Mouse (Mus musculus) ovary, adult 18-20 months (tissue): Measurements from ENCODE around the gene Sim1.

Source experiments
- DNase-seq: peaks from one replicate; pipeline ENCODE4 v3.0.0; 2022; ENCODE audit warnings: low spot score, mixed read lengths

Sim1 gene

GRCm38 (mm10) chr10:50901601-50902475 lies 7.3 kb downstream of the Sim1 start:
- DNase-seq, result no peak

GRCm38 (mm10) chr10:50902741-50903715 lies 8.5 kb downstream of the Sim1 start:
- DNase-seq, result no peak

- DNase-seq, result no peak
These were observed 9.6 kb downstream of the Sim1 start for GRCm38 (mm10) chr10:50903846-50904763.

GRCm38 (mm10) chr10:50904764-50905701 lies 10.5 kb downstream of the Sim1 start:
- no peak for DNase-seq

- DNase-seq, result no peak
These were observed 15.8 kb downstream of the Sim1 start for GRCm38 (mm10) chr10:50910400-50910799.

- no peak for DNase-seq
These were observed 16.4 kb downstream of the Sim1 start for GRCm38 (mm10) chr10:50910861-50911410.

GRCm38 (mm10) chr10:50915607-50916006 lies 21.1 kb downstream of the Sim1 start:
- no peak for DNase-seq

- no peak for DNase-seq
These were observed 34.7 kb downstream of the Sim1 start for GRCm38 (mm10) chr10:50929281-50929680.

GRCm38 (mm10) chr10:50935673-50936072 lies 41.1 kb downstream of the Sim1 start:
- no peak for DNase-seq

GRCm38 (mm10) chr10:50973625-50974024 lies 79.1 kb downstream of the Sim1 start:
- no peak for DNase-seq

GRCm38 (mm10) chr10:50981849-50982248 lies 87.3 kb downstream of the Sim1 start:
- DNase-seq, result no peak

GRCm38 (mm10) chr10:50983620-50984019 lies 89.1 kb downstream of the Sim1 start:
- DNase-seq, result no peak

- DNase-seq, result no peak
These were observed 113.2 kb downstream of the Sim1 start for GRCm38 (mm10) chr10:51007798-51008197.

GRCm38 (mm10) chr10:51011391-51012150 lies 117.0 kb downstream of the Sim1 start:
- DNase-seq, result no peak

GRCm38 (mm10) chr10:51014901-51015300 lies 120.3 kb downstream of the Sim1 start:
- no peak for DNase-seq

GRCm38 (mm10) chr10:51015362-51015761 lies 120.8 kb downstream of the Sim1 start:
- no peak for DNase-seq

GRCm38 (mm10) chr10:51023308-51024279 lies 129.0 kb downstream of the Sim1 start:
- no peak for DNase-seq
